In genomic region chr12:35853159-35853558, GRCm38 (mm10) we compare ENCODE assay signal across 9 mouse cellular contexts.
DNase-seq lines count a peak whose midpoint lies in the region; ATAC-seq lines count a peak whose summit lies in the region.
"Had no signal": no experiment of that assay in that cellular context is flagged by ENCODE, and none has a peak within 500 bp of the region (broad histone marks: within the 10 kb centered on the region; RNA-seq: fewer than 3 reads in every experiment).

No protein-coding gene starts in this region.

- H3K9ac ChIP-seq in lung, embryonic 16.5 days (ENCODE audit: low read length) = no peak overlapping the region
- H3K9ac ChIP-seq: hindbrain, embryonic 14.5 days had no signal

- no peaks in the 10 kb centered on the region for H3K9me3 ChIP-seq in lung, embryonic 16.5 days (ENCODE audit: control insufficient read depth, low read length)

- 0 out of 2 replicates have a peak, but pooled peaks cover 2% of the 10 kb centered on the region for H3K4me1 ChIP-seq in lung, embryonic 16.5 days (replicated peaks; ENCODE audit: control insufficient read depth, insufficient read depth, low read length)

- H3K27ac ChIP-seq in lung, embryonic 16.5 days (ENCODE audit: low read length) = no peak overlapping the region
- H3K27ac ChIP-seq: hindbrain, embryonic 14.5 days had no signal

- intact Hi-C loops in gastrocnemius, postnatal 14 days (cut with DNase I; ENCODE audit: low total_unique reads) = no loop called here

- no peak overlapping the region for H3K4me2 ChIP-seq in lung, embryonic 16.5 days (ENCODE audit: low read depth, low read length)
- H3K4me2 ChIP-seq: hindbrain, embryonic 14.5 days had no signal

- H3K4me3 ChIP-seq in lung, embryonic 16.5 days (ENCODE audit: low read length) = no peak overlapping the region

- DNase-seq in lung, postnatal 36 days = no peak
- DNase-seq in gastrocnemius, postnatal 14 days = peak; percentile 45
- peak; percentile 15 to 27 for DNase-seq in layer of hippocampus, postnatal 10 days (ENCODE audit: low spot score in 2 of 2)
- DNase-seq in right cerebral cortex, postnatal 4 days = peak; percentile 30
- no peak for DNase-seq in embryo, embryonic 9.5 days (ENCODE audit: extremely low spot score)
- DNase-seq in embryo, embryonic 10 days (ENCODE audit: low spot score) = no peak

- H3K27me3 ChIP-seq in lung, embryonic 16.5 days (ENCODE audit: control insufficient read depth, insufficient read depth, low read depth, low read length) = no peaks in the 10 kb centered on the region

- WGBS in lung, embryonic 16.5 days = 64% methylated on average over 4 of the region's 4 CpGs

- ATAC-seq in lung, embryonic 16.5 days (ENCODE audit: low read depth) = peak; percentile 83
- no peak for ATAC-seq in cerebellum, adult (ENCODE audit: insufficient number of reproducible peaks, low FRiP score, low TSS enrichment)

- no peaks in the 10 kb centered on the region for H3K36me3 ChIP-seq in lung, embryonic 16.5 days (ENCODE audit: control insufficient read depth, insufficient read depth, low read length)

Comparison
In these comparisons a context has a peak if more than half of its experiments do, and no peak if none do; other contexts are left out.
1. DNase-seq: peak in gastrocnemius, postnatal 14 days (single experiment), layer of hippocampus, postnatal 10 days (2 of 2) and right cerebral cortex, postnatal 4 days (single experiment); none in lung, postnatal 36 days (single experiment), embryo, embryonic 9.5 days (single experiment) and embryo, embryonic 10 days (single experiment).